Mouse (Mus musculus) erythroblast, adult 5-6 weeks (primary cell): ENCODE measurements around the gene Atg4d. TPM values are rescaled to one million over a fixed set of nuclear protein-coding genes. Genes with fewer than 3 reads are reported as not detected.
"Not testable (repeated sequence)": the region's sequence is repeated elsewhere in the genome, so short reads cannot be mapped to it uniquely, and the experiment has no call there.

Experiments used
- ATAC-seq: replicated peaks from 2 replicates; pipeline ENCODE4 v1.8.0; 2016; ENCODE audit warnings: moderate number of reproducible peaks, mild to moderate bottlenecking, moderate TSS enrichment, inconsistent platforms; ENCODE audit not compliant: poor library complexity, low FRiP score, severe bottlenecking
- total RNA-seq, 2 experiments: library from RNA; stranded (forward) in 1 of 2; stranded (reverse) in 1 of 2; fragments of 150-400 nt in 1 of 2; fragments of 200-764, 138-1000 nt in 1 of 2; gene quantifications; 2 replicates each; pipeline versions ENCODE4 v1.2.3 to v1.2.4; 2015 to 2017; ENCODE audit warnings: low replicate concordance in 2 of 2

Atg4d gene
- total RNA-seq, 2 experiments from 2014 or later = 11.9 to 31.9 TPM

- ATAC-seq = 0 out of 2 replicates have a peak, but pooled peaks have one; percentile 24
Observed at GRCm38 (mm10) chr9:21299014-21299413, 33.9 kb downstream of the Atg4d start.

GRCm38 (mm10) chr9:21305065-21305464 lies 40.0 kb downstream of the Atg4d start:
- ATAC-seq = no peak

- ATAC-seq = peak; percentile 69
Observed at GRCm38 (mm10) chr9:21309150-21309741, 44.2 kb downstream of the Atg4d start.

GRCm38 (mm10) chr9:21311695-21312094 lies 46.6 kb downstream of the Atg4d start:
- no peak for ATAC-seq

- ATAC-seq = no peak
Observed at GRCm38 (mm10) chr9:21312134-21312533, 47.0 kb downstream of the Atg4d start, which contains the start of gene Ap1m2. TSS of gene Ap1m2 (minus strand) at chr9:21312337.

GRCm38 (mm10) chr9:21313394-21313793 lies 48.3 kb downstream of the Atg4d start:
- peak; percentile 88 for ATAC-seq

GRCm38 (mm10) chr9:21314367-21315140 lies 49.5 kb downstream of the Atg4d start:
- peak; percentile 52; the same call in 1 of the 2 replicates for ATAC-seq

GRCm38 (mm10) chr9:21315421-21315820 lies 50.3 kb downstream of the Atg4d start:
- ATAC-seq = no peak

- ATAC-seq = no peak
Observed at GRCm38 (mm10) chr9:21316696-21317095, 51.6 kb downstream of the Atg4d start.

- ATAC-seq = no peak
Observed at GRCm38 (mm10) chr9:21318792-21319191, 53.7 kb downstream of the Atg4d start.

GRCm38 (mm10) chr9:21319503-21319902 lies 54.4 kb downstream of the Atg4d start:
- no peak for ATAC-seq

GRCm38 (mm10) chr9:21320280-21320618 lies 55.2 kb downstream of the Atg4d start:
- peak; percentile 21; the same call in 1 of the 2 replicates for ATAC-seq

- peak; percentile 90 for ATAC-seq
Observed at GRCm38 (mm10) chr9:21320619-21321512, 55.8 kb downstream of the Atg4d start, which contains the start of gene Slc44a2. TSS of gene Slc44a2 (plus strand) at chr9:21320698.

- peak; percentile 42 for ATAC-seq
Observed at GRCm38 (mm10) chr9:21321513-21321835, 56.4 kb downstream of the Atg4d start.

- no peak for ATAC-seq
Observed at GRCm38 (mm10) chr9:21322211-21322916, 57.3 kb downstream of the Atg4d start.

GRCm38 (mm10) chr9:21322917-21323297 lies 57.8 kb downstream of the Atg4d start:
- ATAC-seq = not testable (repeated sequence)

GRCm38 (mm10) chr9:21324269-21324668 lies 59.2 kb downstream of the Atg4d start:
- no peak for ATAC-seq
